Mouse (Mus musculus) gastrocnemius, postnatal 25 days (tissue): Measurements from ENCODE around the gene Prcp. TPM values are rescaled to one million over a fixed set of nuclear protein-coding genes. Genes with fewer than 3 reads are reported as not detected.
"Not testable (repeated sequence)": the region's sequence is repeated elsewhere in the genome, so short reads cannot be mapped to it uniquely, and the experiment has no call there.

Experiments used
- DNase-seq: peaks from one replicate; pipeline ENCODE4 v3.0.0; 2022
- total RNA-seq, 2 experiments: library from RNA; stranded (reverse); gene quantifications; 1 replicate in 1 of 2; 2 replicates in 1 of 2; pipeline ENCODE4 v1.2.3; 2021

The Prcp gene
- total RNA-seq, 2 experiments from 2014 or later, result 3.7 to 6.6 TPM

DNA sequence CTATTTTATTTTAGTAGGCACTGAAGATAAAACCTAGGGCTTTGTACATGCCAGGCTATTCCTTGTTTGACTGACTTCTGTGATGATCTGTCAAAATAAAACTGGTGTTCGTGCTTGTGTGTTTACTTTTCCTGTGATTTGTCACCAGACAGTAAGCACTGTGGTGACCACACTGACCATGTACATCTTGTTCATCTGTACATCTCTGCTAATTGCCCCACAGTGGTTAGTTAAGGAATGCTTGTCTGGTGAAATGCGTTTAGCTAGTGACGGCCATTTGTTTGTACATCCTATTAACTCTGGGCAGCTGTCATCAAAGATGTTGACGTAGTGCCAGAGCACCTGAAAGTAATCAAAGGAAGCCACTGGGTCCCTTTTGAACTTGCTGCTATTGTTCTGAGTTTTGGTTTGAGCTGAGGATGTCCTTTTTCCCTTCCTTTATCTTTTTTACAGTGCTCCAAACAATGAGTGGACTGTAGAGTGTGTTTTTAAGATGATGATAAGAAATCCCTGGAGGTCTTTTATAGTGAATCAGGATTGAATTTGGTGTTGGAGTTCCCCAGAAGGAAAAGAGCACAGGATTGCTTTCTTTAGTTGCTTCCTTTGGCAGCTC lies 16.5 kb downstream of the Prcp start:
- DNase-seq, result no peak

DNA sequence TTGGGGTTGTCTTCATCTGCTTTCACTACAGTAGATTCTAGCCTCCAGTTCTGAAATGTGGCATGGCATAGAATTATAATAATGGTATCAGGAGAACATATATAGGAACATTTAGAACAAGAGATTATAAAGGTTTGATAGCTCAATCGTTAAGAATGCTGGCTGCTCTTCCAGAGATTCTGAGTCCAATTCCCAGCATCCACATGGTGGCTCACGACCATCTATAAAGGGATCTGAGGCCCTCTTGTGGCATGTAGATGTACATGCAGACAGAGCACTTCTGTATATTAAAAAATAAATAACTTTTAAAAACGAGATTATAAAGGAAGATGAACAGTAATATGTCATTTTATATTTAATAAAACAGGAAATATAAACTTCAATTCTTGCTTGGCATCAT lies 19.2 kb downstream of the Prcp start:
- DNase-seq, result no peak

DNA sequence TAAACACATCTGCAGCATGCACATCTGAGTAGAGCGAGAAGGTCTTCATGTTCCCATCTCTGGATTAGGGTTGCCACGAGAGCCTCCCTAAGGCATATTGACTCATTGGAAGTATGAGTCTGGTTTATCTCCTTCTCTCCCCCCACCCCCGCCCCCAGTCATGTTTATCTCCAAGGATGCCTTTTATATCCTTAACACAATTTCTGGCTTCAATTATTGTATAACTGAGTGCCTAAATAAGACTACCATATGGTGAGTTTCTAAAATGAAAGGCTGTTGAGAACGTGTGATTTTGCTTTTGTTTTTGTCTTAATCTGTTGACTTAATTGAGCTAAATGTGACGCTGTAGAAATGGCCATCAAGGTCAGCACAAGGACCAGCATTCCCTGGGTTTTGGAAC lies 21.8 kb downstream of the Prcp start:
- DNase-seq, result no peak

DNA sequence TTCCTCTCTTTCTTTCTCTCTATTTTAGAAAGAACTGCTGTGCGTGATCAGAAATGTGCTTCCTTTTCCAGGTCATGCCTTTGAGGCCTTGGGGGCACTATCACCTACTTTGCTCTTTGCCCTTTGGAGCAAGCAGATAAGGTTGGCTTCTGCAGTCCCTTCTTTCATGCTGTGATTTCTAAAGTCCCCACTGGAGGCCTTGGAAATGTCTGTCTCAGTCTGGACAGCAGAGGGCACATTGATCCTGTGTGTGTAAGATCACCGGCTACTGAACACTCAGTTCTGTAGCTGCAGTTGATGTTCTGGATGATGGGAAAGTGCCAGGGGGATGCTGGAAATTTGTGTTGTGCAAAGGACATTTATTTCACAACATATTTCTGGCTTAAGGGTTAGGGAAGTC lies 22.8 kb downstream of the Prcp start:
- no peak for DNase-seq

DNA sequence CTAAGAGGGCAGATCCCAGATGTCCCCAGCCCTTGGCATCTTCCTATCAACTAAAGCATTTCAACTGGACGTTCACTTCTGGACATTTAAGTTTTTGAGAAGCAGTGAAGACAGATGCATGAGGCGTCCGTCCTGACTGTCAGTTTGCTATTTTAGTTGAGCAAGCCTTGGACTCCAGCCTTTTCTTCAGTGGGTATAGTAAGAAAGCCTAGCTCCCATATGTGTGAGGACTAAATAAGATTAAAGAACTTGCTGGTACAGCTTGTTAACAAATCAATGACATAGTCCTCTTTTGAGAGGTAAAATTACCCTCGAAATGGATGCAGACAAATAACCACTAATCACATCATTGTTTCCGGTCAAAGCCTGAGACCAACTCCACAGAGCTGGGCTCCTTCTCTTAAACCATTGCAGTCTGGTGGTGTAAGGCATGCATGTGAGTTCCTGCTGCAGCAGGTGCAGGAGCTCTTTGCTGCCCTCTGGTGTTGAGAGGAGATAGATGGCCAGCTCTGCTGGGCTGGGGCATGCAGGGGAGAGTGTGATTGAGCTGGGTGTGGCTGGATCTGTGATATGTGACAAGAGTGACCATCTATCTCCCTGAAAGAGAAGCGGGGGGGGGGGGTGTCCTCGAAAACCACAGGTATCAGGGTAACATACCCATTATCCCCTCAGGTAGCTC lies 29.2 kb downstream of the Prcp start:
- peak; percentile 44 for DNase-seq

DNA sequence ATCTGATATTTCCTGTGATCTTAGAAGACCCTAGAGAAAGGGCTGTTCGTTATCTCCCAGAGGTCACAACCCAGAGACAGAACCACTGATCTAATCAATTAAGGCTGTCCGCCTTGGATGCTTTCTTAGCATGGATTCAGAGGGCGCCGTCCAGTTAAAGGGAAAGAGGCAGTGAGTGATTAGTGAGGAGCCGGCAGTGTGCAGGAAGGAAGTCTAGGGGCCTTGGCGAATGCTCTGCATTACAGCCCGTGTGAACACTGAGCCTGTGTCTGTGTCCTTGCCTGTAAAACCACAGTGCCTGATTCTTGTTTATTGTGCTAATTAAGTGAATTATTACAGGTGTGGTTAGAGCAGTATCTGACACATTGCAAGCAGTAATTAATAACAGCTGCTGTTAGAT lies 30.0 kb downstream of the Prcp start:
- not testable (repeated sequence) for DNase-seq

DNA sequence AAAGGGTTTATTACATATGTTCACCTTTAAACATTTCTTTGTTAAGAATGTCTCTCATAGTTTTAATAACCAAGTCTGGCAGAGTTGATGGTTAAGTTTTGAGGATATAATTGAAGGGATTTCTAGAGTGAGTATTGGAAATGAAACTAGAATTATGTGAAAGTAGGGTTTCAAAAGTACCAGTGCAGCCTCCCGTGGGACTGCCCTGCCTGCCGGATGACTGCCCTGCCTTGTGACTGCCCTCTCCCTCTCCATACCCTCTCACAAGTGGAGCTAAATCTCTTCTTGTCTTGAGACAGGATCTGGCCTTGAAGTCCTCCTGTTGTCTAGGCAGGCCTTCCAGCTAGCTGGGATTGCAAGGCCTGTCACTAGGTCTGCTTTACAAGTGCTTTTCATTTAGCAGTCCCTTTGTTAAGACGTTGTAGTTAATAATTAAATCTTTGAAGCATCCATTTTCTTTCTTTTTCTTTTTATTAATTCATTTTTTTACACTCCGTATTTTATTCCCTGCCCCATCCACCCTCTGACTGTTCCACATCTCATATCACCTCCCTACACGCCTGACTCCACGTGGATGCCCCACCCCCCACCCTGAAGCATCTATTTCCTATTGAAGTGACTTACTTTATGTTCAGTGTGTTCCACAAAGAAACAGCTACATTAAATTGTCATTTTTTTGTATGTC lies 46.0 kb downstream of the Prcp start:
- DNase-seq, result no peak

DNA sequence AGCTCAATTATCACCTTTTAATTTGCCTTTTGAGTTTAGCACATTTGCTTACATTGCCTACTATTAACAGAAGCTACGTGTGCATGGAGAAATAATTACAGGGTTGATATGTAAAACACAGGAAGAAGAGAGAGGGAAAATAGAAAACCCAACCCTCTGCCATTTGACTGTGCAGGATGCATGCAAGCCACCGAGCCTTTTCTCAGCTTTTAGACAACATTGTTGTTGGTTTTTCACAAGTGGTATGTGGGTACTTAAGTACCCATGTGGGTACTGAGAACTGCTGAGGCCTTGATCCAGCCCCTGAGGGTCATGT lies 46.5 kb downstream of the Prcp start:
- DNase-seq, result no peak

DNA sequence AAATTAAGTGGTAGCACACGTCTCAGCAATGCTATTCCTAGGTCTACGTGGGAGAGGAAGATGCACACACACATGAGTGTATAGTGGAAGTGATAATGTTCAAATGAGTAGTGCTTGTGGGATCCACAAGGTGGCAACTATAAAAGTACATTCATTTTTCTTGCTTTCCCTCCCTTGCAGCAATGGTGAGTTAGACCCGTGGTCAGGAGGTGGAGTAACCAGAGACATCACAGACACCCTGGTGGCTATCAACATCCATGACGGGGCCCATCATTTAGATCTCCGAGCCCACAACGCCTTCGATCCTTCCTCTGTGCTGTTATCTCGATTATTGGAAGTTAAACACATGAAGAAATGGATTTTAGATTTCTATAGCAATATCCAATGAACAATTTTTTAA lies 58.5 kb downstream of the Prcp start:
- no peak for DNase-seq

DNA sequence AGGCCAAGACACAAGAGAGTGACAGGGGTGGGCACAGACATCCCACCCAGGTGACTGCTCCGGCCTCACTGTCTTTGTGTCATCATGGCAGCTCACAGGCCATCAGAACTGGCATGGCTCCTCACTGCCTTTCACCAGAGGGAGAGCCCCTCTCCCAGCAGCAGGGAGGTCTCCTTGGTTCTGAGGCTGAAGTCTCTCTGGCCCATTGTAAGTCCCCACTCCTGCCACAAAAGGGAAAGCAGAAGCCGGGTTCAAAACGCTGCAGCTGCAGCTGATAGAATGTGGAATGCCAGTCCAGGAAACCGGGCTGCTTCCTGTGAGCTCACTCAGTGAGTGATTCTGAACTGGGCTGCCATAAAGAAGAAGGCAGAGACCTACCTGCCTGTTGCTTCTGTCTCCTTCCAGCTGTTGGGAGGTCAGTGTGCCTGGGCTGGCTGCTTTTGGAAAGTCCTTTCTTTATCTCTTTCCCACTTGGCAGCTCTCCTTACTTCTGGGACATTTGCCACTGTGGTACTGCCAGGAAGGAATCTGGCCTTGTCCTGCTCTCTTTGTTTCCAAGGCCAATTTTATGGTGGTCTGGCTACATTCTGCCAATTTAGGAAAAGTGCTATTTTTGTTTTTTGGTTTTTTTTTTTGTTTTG lies 59.2 kb downstream of the Prcp start:
- not testable (repeated sequence) for DNase-seq

DNA sequence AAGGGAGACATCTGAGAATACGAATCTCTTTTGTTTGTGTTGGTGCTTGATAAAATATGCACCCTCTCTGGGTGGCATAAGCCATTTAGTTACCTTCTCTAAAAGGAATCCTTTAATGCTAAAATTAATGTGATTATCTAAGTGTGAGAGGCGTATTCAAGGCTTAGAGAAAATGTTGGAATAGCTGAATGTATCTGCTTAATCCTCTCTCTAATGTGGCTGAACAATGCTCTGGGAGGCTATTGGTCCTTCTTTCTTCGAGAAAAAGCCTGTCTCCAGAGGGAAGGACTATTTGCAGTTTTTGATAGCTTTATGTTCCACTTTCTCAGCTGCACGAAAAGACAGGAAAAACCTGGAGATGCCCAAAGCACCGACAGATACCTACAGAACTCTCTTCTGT lies 62.5 kb downstream of the Prcp start:
- DNase-seq, result no peak

DNA sequence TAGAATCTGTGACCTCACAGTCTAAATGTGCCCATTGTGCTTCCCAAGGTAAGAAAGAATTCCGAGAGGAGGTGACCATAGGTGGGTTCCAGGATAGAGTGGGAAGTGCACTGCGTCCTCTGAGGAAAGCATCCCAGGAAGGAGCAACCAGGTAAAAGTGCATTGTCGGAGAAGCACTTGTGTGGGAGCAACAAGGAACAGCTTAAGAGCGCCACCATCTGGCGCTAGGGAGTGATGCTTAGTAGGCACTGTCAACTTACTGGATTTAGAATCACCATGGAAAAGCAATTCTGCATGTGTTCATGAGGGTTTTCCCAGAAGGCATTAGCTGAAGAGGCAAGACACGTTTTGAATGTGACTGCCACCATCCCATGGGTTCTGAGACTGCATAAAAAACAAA lies 63.7 kb downstream of the Prcp start:
- DNase-seq, result no peak

DNA sequence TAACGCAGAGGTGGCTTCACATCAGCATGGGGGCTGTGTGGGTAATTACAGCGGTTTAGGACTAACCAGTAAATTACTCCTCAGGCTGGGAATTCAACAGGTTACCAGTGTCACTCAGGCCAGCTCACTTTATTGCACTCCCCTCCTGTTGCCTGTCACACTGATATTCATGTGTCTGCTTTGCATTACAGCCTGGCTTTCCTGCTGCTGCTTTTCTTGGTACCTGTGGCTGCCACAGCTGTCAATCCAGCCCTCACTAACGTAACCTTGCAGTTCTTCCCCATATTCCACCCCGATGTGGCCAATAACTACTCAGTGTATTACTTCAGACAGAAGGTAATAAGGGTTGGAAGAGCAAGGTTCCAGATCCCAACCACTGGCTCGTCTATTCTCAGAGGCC lies 65.5 kb downstream of the Prcp start:
- no peak for DNase-seq

DNA sequence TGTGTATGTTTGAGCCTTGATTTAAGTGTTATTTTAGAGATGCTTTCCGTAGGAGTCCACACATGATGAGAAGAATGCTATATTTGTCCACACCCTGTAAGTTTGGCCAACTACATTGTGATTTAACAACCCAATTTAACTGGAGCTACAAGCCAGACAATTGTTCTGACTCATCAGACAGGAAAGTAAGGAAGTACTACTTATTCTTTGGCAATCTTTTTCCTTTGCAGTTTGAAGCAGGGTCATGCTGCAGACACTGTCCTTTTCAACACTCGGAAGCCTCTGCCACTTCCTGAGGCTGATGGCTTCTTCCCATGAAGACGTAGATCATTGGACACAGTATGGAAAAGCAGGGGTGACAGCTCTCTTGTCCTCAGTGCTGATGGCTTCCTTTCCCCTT lies 76.5 kb downstream of the Prcp start:
- no peak for DNase-seq

DNA sequence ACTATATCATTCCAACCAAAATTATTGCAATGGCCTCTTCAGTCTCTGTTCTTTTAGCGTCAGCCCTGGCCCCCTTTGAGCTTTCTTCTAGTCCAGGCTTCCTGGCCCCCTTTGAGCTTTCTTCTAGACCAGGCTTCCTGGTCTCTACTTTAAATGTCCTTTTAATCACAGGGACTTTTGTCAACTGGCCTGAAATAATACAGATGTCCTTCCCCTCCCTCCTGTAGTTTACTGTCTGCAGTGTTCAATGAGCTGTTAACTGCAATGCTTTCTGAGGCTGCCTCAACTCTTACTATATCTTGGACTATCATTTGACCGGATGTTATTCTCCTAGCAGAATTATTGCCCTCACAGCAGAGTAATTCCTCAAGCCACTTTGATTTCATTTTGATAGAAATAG lies 77.9 kb downstream of the Prcp start:
- DNase-seq, result no peak

DNA sequence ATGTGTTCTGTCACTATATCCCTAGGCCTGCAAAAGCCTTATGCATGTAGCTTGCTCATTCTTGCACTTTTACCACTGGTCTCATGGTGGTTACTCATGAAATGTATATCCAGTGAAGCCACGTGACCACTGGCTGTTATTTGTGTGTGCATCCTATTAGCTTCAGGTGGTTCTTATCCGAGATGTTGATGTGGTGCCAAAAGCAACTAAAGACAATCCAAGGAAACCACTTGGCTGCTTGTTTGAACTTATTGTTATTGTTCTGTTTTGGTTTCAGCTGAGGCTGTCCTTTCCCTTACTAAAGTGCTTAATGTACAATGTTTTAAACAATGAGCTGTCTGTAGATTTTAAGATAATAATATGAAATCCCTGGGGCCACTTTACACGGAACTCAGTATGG lies 85.5 kb downstream of the Prcp start:
- DNase-seq, result no peak

DNA sequence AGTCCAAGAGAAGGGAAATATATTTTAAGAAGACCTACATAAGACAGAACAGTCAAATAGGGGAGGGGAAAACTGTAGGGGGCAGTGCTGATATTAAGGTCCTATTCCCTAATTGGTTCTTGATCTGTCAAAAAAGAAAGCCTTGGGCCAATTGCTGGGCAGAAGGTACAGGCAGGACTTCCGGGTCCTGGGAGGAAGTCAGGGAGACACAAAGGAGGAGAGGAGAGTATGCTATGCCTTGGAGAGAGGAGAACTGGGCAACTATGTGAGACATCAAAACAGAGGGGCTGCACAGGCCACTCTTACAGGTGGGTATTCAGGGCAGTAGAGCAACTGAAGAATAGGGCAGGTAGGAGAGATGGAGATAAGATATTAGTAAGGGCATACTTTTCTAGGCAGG lies 87.6 kb downstream of the Prcp start:
- DNase-seq, result no peak

DNA sequence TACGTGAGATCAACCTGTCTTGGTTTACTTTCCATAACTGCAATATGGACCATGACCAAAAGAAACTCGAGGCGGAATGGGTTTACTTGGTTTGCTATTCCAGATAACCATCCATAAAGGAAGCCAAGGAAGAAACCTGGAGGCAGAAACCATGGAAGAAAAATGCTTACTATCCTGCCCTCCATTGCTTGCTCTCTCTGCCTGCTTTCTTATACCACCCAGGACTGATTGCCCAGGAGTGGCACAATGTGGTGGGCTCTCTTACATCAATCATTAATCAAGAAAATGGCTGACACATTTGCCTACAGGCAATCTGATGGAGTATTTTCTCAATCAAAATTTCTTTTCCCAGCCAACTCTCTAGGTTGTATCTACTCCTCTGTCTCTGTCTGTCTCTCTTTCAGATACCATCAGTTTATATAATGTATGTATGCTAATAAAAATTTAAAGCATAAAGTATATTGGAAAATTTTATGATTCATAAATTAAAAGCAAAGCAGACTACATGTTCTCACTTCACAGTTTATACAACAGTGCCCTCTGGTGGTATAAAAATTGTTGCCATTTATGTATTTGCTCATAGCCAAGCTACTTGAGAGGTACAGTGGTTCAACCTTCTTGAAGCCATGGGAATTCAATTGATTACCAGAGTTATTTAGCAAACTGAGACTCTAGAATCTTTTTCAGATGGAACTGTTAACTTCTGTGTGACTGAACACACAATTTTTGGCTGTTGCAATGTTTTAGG lies 90.7 kb downstream of the Prcp start:
- DNase-seq, result no peak

DNA sequence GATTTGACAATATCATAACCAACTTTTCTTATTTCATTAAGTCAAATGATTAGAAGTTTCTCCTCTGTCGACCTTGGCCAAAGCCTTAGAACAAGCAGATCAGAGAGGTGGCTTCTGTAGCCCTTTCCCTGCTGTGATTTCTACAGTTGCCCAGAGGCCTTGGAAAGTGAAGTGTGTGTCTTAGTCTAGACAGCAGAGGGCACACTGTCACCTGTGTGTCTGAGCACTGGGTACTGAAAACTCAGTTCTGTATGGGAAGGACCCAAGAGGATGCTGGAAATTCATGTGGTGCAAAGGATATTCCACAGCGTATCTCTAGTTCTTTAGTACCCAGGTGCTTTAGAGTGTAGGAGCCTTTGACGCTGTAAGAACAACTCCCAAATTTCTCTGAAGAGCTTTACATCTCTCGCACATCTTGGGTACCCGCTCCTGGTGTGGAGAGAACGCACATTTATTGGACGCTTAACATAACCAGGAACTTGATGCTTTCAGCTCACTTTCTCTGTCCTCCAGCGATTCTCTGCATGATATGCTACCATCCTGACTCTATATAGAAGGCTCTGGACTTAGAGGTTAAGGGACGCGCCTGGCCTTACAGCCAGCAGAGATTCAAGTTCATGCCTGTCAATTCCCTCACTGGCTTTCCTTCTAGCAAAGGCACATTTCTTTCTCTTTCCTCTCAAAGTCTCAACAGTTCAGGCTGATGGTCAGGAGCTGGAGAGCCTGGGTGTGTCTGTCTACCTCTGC lies 93.3 kb downstream of the Prcp start:
- no peak for DNase-seq

DNA sequence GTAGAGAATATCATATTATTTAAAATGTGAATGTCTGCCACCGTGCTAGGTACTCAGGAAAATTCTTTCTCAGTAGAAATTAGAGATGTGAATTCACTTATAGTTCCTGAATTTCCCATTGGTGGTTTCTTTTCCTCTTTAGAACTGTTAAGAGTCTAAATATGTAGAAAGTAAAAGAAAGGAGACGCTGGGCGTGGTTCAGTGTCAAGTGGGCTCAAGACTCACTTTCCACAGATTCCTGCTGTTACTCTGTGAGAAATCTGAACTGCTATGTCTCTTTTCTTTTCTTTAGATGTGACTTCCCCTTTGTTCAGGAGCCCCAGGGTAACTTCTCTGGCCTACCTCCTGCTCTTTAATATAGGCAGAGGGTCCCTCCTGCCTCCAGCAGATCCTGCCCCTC lies 103.2 kb downstream of the Prcp start:
- no peak for DNase-seq

DNA sequence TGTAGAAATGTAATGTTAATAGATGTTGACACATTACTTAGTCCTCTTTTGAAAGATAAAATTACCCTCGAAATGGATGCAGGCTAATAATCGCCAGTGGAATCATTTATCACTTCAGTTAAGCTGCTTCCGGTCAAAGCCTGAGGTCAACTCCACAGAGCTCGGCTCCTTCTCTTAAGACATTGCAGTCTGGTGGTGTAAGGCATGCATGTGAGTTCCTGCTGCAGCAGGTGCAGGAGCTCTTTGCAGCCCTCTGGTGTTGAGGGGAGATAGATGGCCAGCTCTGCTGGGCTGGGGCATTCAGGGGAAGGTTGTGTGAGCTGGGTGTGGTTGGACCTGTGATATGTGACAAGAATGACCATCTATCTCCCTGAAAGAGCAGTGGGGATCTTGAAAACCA lies 104.0 kb downstream of the Prcp start:
- no peak for DNase-seq

DNA sequence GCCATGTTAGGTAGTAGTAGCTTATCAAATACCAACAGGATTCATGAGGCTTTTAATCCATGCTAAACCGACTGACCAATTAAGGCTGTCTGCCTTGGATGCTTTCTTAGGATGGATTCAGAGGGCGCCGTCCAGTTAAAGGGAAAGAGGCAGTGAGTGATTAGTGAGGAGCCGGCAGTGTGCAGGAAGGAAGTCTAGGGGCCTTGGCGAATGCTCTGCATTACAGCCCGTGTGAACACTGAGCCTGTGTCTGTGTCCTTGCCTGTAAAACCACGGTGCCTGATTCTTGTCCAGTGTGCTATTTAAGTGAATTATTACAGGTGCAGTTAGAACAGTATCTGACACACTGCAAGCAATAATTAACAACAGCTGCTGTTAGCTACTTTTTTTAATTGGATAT lies 104.5 kb downstream of the Prcp start:
- not testable (repeated sequence) for DNase-seq
